Mouse (Mus musculus) MEL (cell line): ENCODE data around the gene Creb5. TPM values are rescaled to one million over a fixed set of nuclear protein-coding genes. Genes with fewer than 3 reads are reported as not detected.

Source experiments
- DNase-seq: peaks from one replicate; pipeline ENCODE4 v3.0.0; 2011; ENCODE audit warnings: low read depth, low spot score
- H3K27ac ChIP-seq: 2 replicates; pipeline ENCODE4 v1.5.1; 2012; ENCODE audit warnings: low read depth, mild to moderate bottlenecking, control low read depth, low read length, moderate library complexity; ENCODE audit not compliant: control insufficient read depth
- H3K27me3 ChIP-seq, 2 experiments: fragments of 150-350 bp in 1 of 2; sonication (generic) in 1 of 2; 2 replicates each; pipeline ENCODE4 v1.6.1; 2012; ENCODE audit warnings: low read length in 2 of 2, mild to moderate bottlenecking in 2 of 2, improper control_type of control experiment in 1 of 2, moderate library complexity in 1 of 2; ENCODE audit not compliant: insufficient read depth in 2 of 2, control insufficient read depth in 1 of 2
- H3K36me3 ChIP-seq, 2 experiments: 2 replicates each; pipeline ENCODE4 v1.6.1; 2012 to 2014; ENCODE audit warnings: low read length in 2 of 2, improper control_type of control experiment in 1 of 2, inconsistent platforms in 1 of 2, mild to moderate bottlenecking in 1 of 2; ENCODE audit not compliant: insufficient read depth in 2 of 2, control insufficient read depth in 1 of 2
- H3K4me1 ChIP-seq, 2 experiments: fragments of 150-350 bp in 1 of 2; sonication (generic) in 1 of 2; 2 replicates each; pipeline ENCODE4 v1.6.1; 2012; ENCODE audit warnings: low read length in 2 of 2, improper control_type of control experiment in 1 of 2, mild to moderate bottlenecking in 1 of 2; ENCODE audit not compliant: insufficient read depth in 2 of 2, control insufficient read depth in 1 of 2
- H3K4me3 ChIP-seq, 2 experiments: fragments of 150-350 bp in 1 of 2; sonication (generic) in 1 of 2; 2 replicates each; pipeline ENCODE4 v1.5.1; 2012; ENCODE audit warnings: low read depth in 2 of 2, low read length in 2 of 2, mild to moderate bottlenecking in 2 of 2, moderate library complexity in 2 of 2, control low read depth in 1 of 2, improper control_type of control experiment in 1 of 2; ENCODE audit not compliant: control insufficient read depth in 1 of 2, insufficient read depth in 1 of 2
- H3K79me2 ChIP-seq: 2 replicates; pipeline ENCODE4 v1.6.1; 2012; ENCODE audit warnings: mild to moderate bottlenecking, low read length, moderate library complexity; ENCODE audit not compliant: control insufficient read depth, poor library complexity, insufficient read depth
- H3K9ac ChIP-seq: 2 replicates; pipeline ENCODE4 v1.6.1; 2012; ENCODE audit warnings: low read depth, mild to moderate bottlenecking, control low read depth, low read length, moderate library complexity; ENCODE audit not compliant: control insufficient read depth, poor library complexity, severe bottlenecking
- H3K9me3 ChIP-seq: fragments of 150-350 bp; sonication (generic); replicated peaks from 2 replicates; pipeline ENCODE4 v1.6.1; 2012; ENCODE audit warnings: mild to moderate bottlenecking, low read length, improper control_type of control experiment, moderate library complexity; ENCODE audit not compliant: insufficient read depth
- BHLHE40 ChIP-seq: IDR thresholded peaks from 2 replicates; pipeline ENCODE4 v1.6.1; 2012; ENCODE audit warnings: low read depth, mild to moderate bottlenecking, inconsistent platforms, low read length, improper control_type of control experiment, borderline replicate concordance
- CHD2 ChIP-seq: IDR thresholded peaks from 2 replicates; pipeline ENCODE4 v1.6.1; 2011; ENCODE audit warnings: low read length, improper control_type of control experiment
- CTCF ChIP-seq, 3 experiments: IDR thresholded peaks in 2 of 3; conservative IDR thresholded peaks in 1 of 3; 2 replicates each; pipeline ENCODE4 v1.5.1; 2011 to 2012; ENCODE audit warnings: low read length in 3 of 3, low read depth in 2 of 3, mild to moderate bottlenecking in 2 of 3, improper control_type of control experiment in 1 of 3, inconsistent platforms in 1 of 3, mixed read lengths in 1 of 3, moderate library complexity in 1 of 3; ENCODE audit not compliant: control insufficient read depth in 1 of 3, insufficient read depth in 1 of 3, poor library complexity in 1 of 3, severe bottlenecking in 1 of 3
- E2F4 ChIP-seq: IDR thresholded peaks from 2 replicates; pipeline ENCODE4 v1.6.1; 2011; ENCODE audit warnings: low read depth, low read length, improper control_type of control experiment, borderline replicate concordance
- ELF1 ChIP-seq: IDR thresholded peaks from 2 replicates; pipeline ENCODE4 v1.6.1; 2014; ENCODE audit warnings: low read depth, mild to moderate bottlenecking, inconsistent platforms, low read length, improper control_type of control experiment, moderate library complexity
- ETS1 ChIP-seq: IDR thresholded peaks from 2 replicates; pipeline ENCODE4 v1.6.1; 2012; ENCODE audit warnings: low read depth, mild to moderate bottlenecking, inconsistent platforms, low read length, improper control_type of control experiment, moderate library complexity
- GABPA ChIP-seq: IDR thresholded peaks from 2 replicates; pipeline ENCODE4 v1.6.1; 2012; ENCODE audit warnings: low read depth, mild to moderate bottlenecking, inconsistent platforms, low read length, improper control_type of control experiment, moderate library complexity
- JUND ChIP-seq: IDR thresholded peaks from 2 replicates; pipeline ENCODE4 v1.6.1; 2011; ENCODE audit warnings: low read depth, mild to moderate bottlenecking, improper control_type of control experiment, low read length
- KAT2A ChIP-seq: conservative IDR thresholded peaks from 2 replicates; pipeline ENCODE4 v1.6.1; 2012; ENCODE audit warnings: low read depth, low read length, improper control_type of control experiment, inconsistent platforms
- MAX ChIP-seq: IDR thresholded peaks from 2 replicates; pipeline ENCODE4 v1.6.1; 2011; ENCODE audit warnings: low read length, improper control_type of control experiment
- MXI1 ChIP-seq: IDR thresholded peaks from 2 replicates; pipeline ENCODE4 v1.6.1; 2011; ENCODE audit warnings: mild to moderate bottlenecking, low read depth, low read length, improper control_type of control experiment
- MYB ChIP-seq: IDR thresholded peaks from 2 replicates; pipeline ENCODE4 v1.6.1; 2011; ENCODE audit warnings: mild to moderate bottlenecking, low read depth, low read length, improper control_type of control experiment
- MYC ChIP-seq: IDR thresholded peaks from 2 replicates; pipeline ENCODE4 v1.6.1; 2011; ENCODE audit warnings: low read depth, mild to moderate bottlenecking, low read length, improper control_type of control experiment, moderate library complexity
- POLR2AphosphoS2 ChIP-seq: IDR thresholded peaks from 2 replicates; pipeline ENCODE4 v1.6.1; 2011; ENCODE audit warnings: low read length, improper control_type of control experiment
- POLR2AphosphoS5 ChIP-seq: IDR thresholded peaks from 2 replicates; pipeline ENCODE4 v1.6.1; 2012; ENCODE audit warnings: low read depth, borderline replicate concordance, mild to moderate bottlenecking, inconsistent platforms, low read length, moderate library complexity, mixed read lengths
- RAD21 ChIP-seq: IDR thresholded peaks from 2 replicates; pipeline ENCODE4 v1.6.1; 2011; ENCODE audit warnings: mild to moderate bottlenecking, low read depth, low read length, improper control_type of control experiment
- RCOR1 ChIP-seq: IDR thresholded peaks from 2 replicates; pipeline ENCODE4 v1.6.1; 2012; ENCODE audit warnings: low read depth, mild to moderate bottlenecking, inconsistent platforms, low read length, improper control_type of control experiment
- SIN3A ChIP-seq: IDR thresholded peaks from 2 replicates; pipeline ENCODE4 v1.6.1; 2012; ENCODE audit warnings: low read length, improper control_type of control experiment, inconsistent platforms
- SMC3 ChIP-seq: IDR thresholded peaks from 2 replicates; pipeline ENCODE4 v1.6.1; 2011; ENCODE audit warnings: low read depth, low read length, improper control_type of control experiment
- TAL1 ChIP-seq: IDR thresholded peaks from 2 replicates; pipeline ENCODE4 v1.6.1; 2012; ENCODE audit warnings: mild to moderate bottlenecking, inconsistent platforms, low read length, moderate library complexity, mixed read lengths
- TBP ChIP-seq: IDR thresholded peaks from 2 replicates; pipeline ENCODE4 v1.8.0; 2011; ENCODE audit warnings: low read depth, low read length, improper control_type of control experiment
- TCF12 ChIP-seq: IDR thresholded peaks from 2 replicates; pipeline ENCODE4 v1.6.1; 2014; ENCODE audit warnings: low read depth, mild to moderate bottlenecking, inconsistent platforms, low read length, improper control_type of control experiment, moderate library complexity
- UBTF ChIP-seq: IDR thresholded peaks from 2 replicates; pipeline ENCODE4 v1.6.1; 2012; ENCODE audit warnings: low read depth, mild to moderate bottlenecking, inconsistent platforms, low read length, improper control_type of control experiment, moderate library complexity, borderline replicate concordance; ENCODE audit not compliant: insufficient read depth
- ZMIZ1 ChIP-seq: IDR thresholded peaks from 2 replicates; pipeline ENCODE4 v1.6.1; 2012; ENCODE audit warnings: low read depth, mild to moderate bottlenecking, inconsistent platforms, low read length, improper control_type of control experiment, moderate library complexity
- ZNF384 ChIP-seq: IDR thresholded peaks from 2 replicates; pipeline ENCODE4 v1.6.1; 2012; ENCODE audit warnings: low read depth, mild to moderate bottlenecking, inconsistent platforms, low read length, improper control_type of control experiment
- polyA plus RNA-seq, 2 experiments: library from polyadenylated mRNA; stranded (reverse) in 1 of 2; unstranded in 1 of 2; fragments of >175 nt in 1 of 2; fragments of >200 nt in 1 of 2; gene quantifications; 2 replicates each; pipeline versions ENCODE4 v1.2.1 to v1.2.4; 2012; ENCODE audit warnings: low replicate concordance in 2 of 2, low read depth in 1 of 2; ENCODE audit not compliant: insufficient read length in 2 of 2, insufficient read depth in 1 of 2, missing spikeins in 1 of 2
- total RNA-seq: library from RNA; depleted of rRNA; stranded (reverse); fragments of 300-350 nt; gene quantifications from 2 replicates; pipeline ENCODE4 v1.2.3, GENCODE M21; 2012

The Creb5 gene
- total and polyA plus RNA-seq, 3 experiments, result not detected

- no peak for TF ChIP-seq POLR2AphosphoS2
- TF ChIP-seq, all 39 proteins: peak for 0
These were observed 27.1 kb downstream of the Creb5 start (continued) for GRCm38 (mm10) chr6:53314126-53314525.

DNA sequence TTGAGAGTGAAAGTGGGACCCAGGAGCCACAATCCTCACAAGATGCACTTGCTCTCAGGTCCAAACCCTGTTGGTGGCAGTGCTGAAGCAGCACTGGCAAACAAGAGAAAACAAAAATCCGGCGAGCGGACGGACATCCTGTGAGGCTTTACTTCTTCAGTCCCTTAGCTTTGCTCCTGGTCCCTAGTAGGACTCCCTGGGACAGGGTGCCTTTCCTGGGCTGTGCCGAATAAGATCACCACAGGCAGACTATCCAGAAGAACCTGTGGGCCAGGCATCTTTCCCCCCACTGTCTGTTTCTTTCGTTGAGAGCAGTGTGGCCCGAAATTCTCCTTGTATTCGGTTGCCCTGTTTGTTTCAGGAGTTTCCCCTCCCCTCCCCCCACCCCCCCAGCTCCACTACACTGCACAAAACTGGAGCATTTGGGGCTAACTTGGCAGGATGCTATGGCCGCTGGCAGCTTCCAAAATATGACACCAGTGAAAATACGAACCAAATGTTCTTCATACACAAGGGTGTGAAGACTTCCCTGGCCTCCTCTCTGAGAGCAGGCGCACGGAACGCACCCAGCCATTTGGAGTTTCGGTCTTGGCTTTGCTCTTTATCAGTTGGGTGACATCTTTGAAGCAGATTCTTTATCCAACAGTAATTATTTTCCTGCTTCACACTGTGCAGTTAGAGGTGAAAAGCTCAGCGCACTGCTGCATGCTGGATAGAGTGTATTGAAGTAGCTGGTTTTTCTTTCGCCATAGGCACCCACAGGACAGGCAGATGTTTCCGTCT lies 32.7 kb downstream of the Creb5 start:
- no peaks in the 10 kb centered on the region for H3K4me1 ChIP-seq
- no peaks in the 10 kb centered on the region for H3K27me3 ChIP-seq
- no peak overlapping the region for H3K27ac ChIP-seq
- TF ChIP-seq ZMIZ1 (no peak), RCOR1 (no peak), TCF12 (no peak), RAD21 (no peak), JUND (no peak), MYB (no peak), MXI1 (no peak), E2F4 (no peak), ETS1 (no peak)
- H3K36me3 ChIP-seq, result no peaks in the 10 kb centered on the region
- no peaks in the 10 kb centered on the region for H3K9me3 ChIP-seq
- H3K4me3 ChIP-seq, result no peak overlapping the region
- no peaks in the 10 kb centered on the region for H3K79me2 ChIP-seq
- no peak for DNase-seq
- no peak overlapping the region for H3K9ac ChIP-seq

GRCm38 (mm10) chr6:53337398-53337797 lies 50.3 kb downstream of the Creb5 start:
- Histone ChIP-seq H3K36me3 (no peaks in the 10 kb centered on the region), H3K27ac (no peak overlapping the region), H3K9ac (no peak overlapping the region), H3K4me1 (no peaks in the 10 kb centered on the region), H3K79me2 (no peaks in the 10 kb centered on the region), H3K27me3 (no peaks in the 10 kb centered on the region), H3K9me3 (no peaks in the 10 kb centered on the region; the same call in 1 of the 2 replicates), H3K4me3 (no peak overlapping the region)
- no peak for TF ChIP-seq MYC
- no peak for TF ChIP-seq UBTF
- TF ChIP-seq SIN3A, result no peak
- no peak for TF ChIP-seq MAX
- no peak for TF ChIP-seq E2F4
- TF ChIP-seq ZNF384, result no peak
- TF ChIP-seq CTCF (IDR thresholded peaks at IDR 0.05 in 2 of 3, conservative IDR thresholded peaks at IDR 0.05 in 1 of 3; ENCODE audit: control insufficient read depth in 1 of 3, insufficient read depth in 1 of 3, low read depth in 2 of 3, low read length in 3 of 3, poor library complexity in 1 of 3, severe bottlenecking in 1 of 3), result no peak
- TF ChIP-seq ELF1, result no peak
- no peak for TF ChIP-seq TAL1
- TF ChIP-seq TBP, result no peak
- no peak for TF ChIP-seq GABPA
- no peak for TF ChIP-seq ETS1
- no peak for TF ChIP-seq BHLHE40
- no peak for TF ChIP-seq SMC3
- TF ChIP-seq KAT2A, result no peak
- no peak for TF ChIP-seq CHD2
- TF ChIP-seq POLR2AphosphoS5, result no peak
- DNase-seq, result no peak
